Mouse (Mus musculus): ENCODE measurements around the gene Mab21l2. TPM values are rescaled to one million over a fixed set of nuclear protein-coding genes. Genes with fewer than 3 reads are reported as not detected.

Gene Mab21l2
- 193 and 198 TPM in 2 replicates for polyA plus RNA-seq (2016; fragmentation: Nextera tagmentation; extraction: Ambion mirVana)

- peak; percentile 93 for ATAC-seq (ENCODE audit: insufficient number of reproducible peaks, insufficient read depth, low FRiP score, low TSS enrichment)
- Histone ChIP-seq H3K4me2 (replicated peaks) (peak within 1 kb of the TSS; percentile 68), H3K9ac (peak within 1 kb of the TSS; percentile 75), H3K4me1 (peaks cover 10% of the 10 kb centered on the region), H3K27me3 (no peaks in the 10 kb centered on the region), H3K4me3 (peak within 1 kb of the TSS; percentile 51), H3K27ac (peak within 1 kb of the TSS; percentile 96), H3K36me3 (no peaks in the 10 kb centered on the region), H3K9me3 (no peaks in the 10 kb centered on the region)
- under 1% methylated on average over 25 of the region's 25 CpGs for WGBS
Measured at GRCm38 (mm10) chr3:86548091-86549015, at the start of gene Mab21l2. Gene Mab21l2, minus strand, starts transcription at chr3:86548629.

DNA sequence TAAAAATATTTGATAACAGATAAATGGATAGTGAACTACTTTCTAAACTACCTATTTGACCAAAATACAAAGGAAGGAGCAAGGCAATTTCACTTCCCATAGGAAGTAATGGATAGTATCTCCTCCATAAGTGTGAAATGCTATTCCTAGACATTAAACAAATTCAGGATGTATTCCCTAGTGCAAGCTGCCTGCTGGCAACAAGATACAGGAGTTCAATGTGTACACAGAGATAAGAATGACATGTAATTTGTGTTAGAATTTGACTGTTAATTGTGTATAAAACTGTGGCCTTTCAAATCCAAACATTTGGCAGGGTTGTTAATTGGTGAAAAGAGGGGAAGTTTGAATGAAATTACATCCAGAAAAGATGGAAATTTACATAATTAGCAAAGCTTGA is 26.9 kb upstream of the Mab21l2 start:
- no peak overlapping the region for H3K9ac ChIP-seq
- ATAC-seq (ENCODE audit: insufficient number of reproducible peaks, insufficient read depth, low FRiP score, low TSS enrichment), result no peak
- H3K4me1 ChIP-seq, result no peaks in the 10 kb centered on the region
- H3K27ac ChIP-seq, result no peak overlapping the region
- H3K4me2 ChIP-seq (replicated peaks), result no peak overlapping the region
- no peaks in the 10 kb centered on the region for H3K27me3 ChIP-seq
- H3K36me3 ChIP-seq, result no peaks in the 10 kb centered on the region; the same call in 1 of the 2 replicates
- no peak overlapping the region for H3K4me3 ChIP-seq
- no peaks in the 10 kb centered on the region for H3K9me3 ChIP-seq

- Histone ChIP-seq H3K27ac (no peak overlapping the region), H3K9me3 (no peaks in the 10 kb centered on the region), H3K4me2 (replicated peaks) (no peak overlapping the region), H3K4me1 (no peaks in the 10 kb centered on the region), H3K4me3 (no peak overlapping the region), H3K27me3 (no peaks in the 10 kb centered on the region), H3K36me3 (no peaks in the 10 kb centered on the region), H3K9ac (no peak overlapping the region)
- WGBS, result 42% methylated on average over 3 of the region's 3 CpGs
- ATAC-seq (ENCODE audit: insufficient number of reproducible peaks, insufficient read depth, low FRiP score, low TSS enrichment), result no peak
Measured at GRCm38 (mm10) chr3:86572519-86573244, 24.3 kb upstream of the Mab21l2 start.

DNA sequence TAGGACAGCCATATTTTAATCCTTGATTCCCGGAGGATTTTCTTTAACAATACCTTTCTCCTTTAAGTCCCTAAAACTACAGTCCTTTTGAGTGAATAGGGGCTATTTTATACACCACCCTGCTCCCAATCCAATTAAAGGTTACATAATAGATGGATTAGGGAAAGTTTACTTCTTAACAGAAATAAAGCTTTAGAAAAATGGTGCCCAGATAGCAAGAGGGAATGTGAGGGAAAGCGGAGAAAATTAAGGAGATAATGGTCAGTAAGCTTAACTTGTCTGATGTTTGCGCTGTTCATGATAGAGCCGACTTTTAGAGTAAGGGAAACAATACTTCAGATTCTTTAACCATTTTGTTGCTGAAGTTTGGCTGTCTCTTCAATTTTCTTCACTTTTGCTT is 23.1 kb upstream of the Mab21l2 start:
- Histone ChIP-seq H3K4me2 (replicated peaks) (no peak overlapping the region), H3K9ac (no peak overlapping the region), H3K27me3 (no peaks in the 10 kb centered on the region), H3K9me3 (no peaks in the 10 kb centered on the region), H3K4me1 (no peaks in the 10 kb centered on the region), H3K36me3 (no peaks in the 10 kb centered on the region), H3K4me3 (no peak overlapping the region), H3K27ac (no peak overlapping the region)
- WGBS, result 31% methylated on average over 4 of the region's 4 CpGs
- no peak for ATAC-seq (ENCODE audit: insufficient number of reproducible peaks, insufficient read depth, low FRiP score, low TSS enrichment)

GRCm38 (mm10) chr3:86567312-86567711 is 18.9 kb upstream of the Mab21l2 start:
- H3K9ac ChIP-seq, result no peak overlapping the region
- no peak for ATAC-seq (ENCODE audit: insufficient number of reproducible peaks, insufficient read depth, low FRiP score, low TSS enrichment)
- no peak overlapping the region for H3K4me3 ChIP-seq
- H3K27ac ChIP-seq, result no peak overlapping the region
- no peaks in the 10 kb centered on the region for H3K36me3 ChIP-seq
- no peaks in the 10 kb centered on the region for H3K27me3 ChIP-seq
- H3K9me3 ChIP-seq, result no peaks in the 10 kb centered on the region
- 74% methylated on average over 4 of the region's 4 CpGs for WGBS
- H3K4me1 ChIP-seq, result no peaks in the 10 kb centered on the region
- H3K4me2 ChIP-seq (replicated peaks), result no peak overlapping the region

DNA sequence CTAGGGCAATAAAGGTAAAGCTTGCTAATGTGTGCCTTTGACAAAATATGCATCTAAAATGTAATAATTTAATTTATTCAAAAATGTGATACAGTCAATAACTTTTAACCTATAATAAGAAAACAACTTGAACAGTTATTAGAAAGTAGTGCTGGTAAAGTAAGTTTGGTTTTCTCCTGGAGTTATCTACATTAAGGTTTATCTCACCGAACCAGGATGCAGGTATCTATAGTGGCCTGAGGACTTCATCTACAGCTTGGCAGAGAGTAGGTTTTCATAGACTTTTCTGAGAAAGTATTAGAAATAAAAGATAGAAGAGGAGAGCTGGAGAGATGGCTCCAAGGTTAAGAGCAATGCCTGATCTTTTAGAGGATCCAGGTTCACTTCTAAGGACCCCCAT is 13.0 kb upstream of the Mab21l2 start:
- ATAC-seq (ENCODE audit: insufficient number of reproducible peaks, insufficient read depth, low FRiP score, low TSS enrichment), result no peak
- Histone ChIP-seq H3K4me1 (no peaks in the 10 kb centered on the region; the same call in 1 of the 2 replicates), H3K9me3 (no peaks in the 10 kb centered on the region), H3K27me3 (no peaks in the 10 kb centered on the region), H3K27ac (no peak overlapping the region), H3K4me3 (no peak overlapping the region), H3K9ac (no peak overlapping the region), H3K36me3 (no peaks in the 10 kb centered on the region), H3K4me2 (replicated peaks) (no peak overlapping the region)
- WGBS, result 92% methylated on average over 1 of the region's 1 CpGs

- Histone ChIP-seq H3K27ac (no peak overlapping the region), H3K4me3 (no peak overlapping the region), H3K4me1 (no peaks in the 10 kb centered on the region; the same call in 1 of the 2 replicates), H3K36me3 (no peaks in the 10 kb centered on the region), H3K27me3 (no peaks in the 10 kb centered on the region), H3K9ac (no peak overlapping the region), H3K4me2 (replicated peaks) (no peak overlapping the region), H3K9me3 (no peaks in the 10 kb centered on the region)
- no peak for ATAC-seq (ENCODE audit: insufficient number of reproducible peaks, insufficient read depth, low FRiP score, low TSS enrichment)
- WGBS, result 97% methylated on average over 1 of the region's 1 CpGs
Measured at GRCm38 (mm10) chr3:86561023-86561344, 12.6 kb upstream of the Mab21l2 start.

DNA sequence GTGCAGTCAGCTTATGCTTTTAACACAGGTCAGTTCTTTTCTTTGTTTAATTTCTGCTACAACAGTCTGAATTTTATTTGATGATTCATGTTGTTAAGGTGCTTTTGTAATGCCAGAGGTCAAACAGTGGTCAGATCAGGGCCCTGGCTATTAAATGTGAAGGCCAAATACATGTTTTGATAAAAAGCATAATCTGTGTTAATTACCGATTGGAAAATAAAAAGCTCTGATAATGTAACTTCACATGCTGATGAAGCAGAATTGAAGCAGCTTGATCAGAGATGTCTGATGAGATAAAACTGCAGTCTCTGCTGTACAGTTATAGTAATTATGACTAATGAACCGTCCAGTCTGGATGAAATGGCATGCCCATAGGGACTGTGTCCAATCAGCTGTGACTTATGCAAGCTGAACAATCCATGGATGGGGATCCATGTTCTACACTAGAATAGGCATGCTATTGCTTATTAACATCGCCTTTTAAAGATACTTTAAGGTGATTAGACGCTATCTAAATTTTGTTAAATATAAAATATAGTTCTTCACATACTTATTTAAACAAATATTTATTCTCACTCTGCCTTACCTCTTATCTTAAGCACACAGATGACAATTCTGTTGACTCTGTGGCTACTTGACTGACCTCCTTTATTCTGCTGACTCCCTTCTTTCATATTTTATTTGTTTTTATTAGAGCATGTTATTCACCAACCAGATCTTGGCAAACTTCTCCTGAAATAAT is 12.0 kb upstream of the Mab21l2 start:
- Histone ChIP-seq H3K4me3 (no peak overlapping the region), H3K9ac (no peak overlapping the region), H3K27ac (no peak overlapping the region), H3K9me3 (no peaks in the 10 kb centered on the region), H3K4me2 (replicated peaks) (no peak overlapping the region), H3K36me3 (no peaks in the 10 kb centered on the region), H3K4me1 (no peaks in the 10 kb centered on the region; the same call in 1 of the 2 replicates), H3K27me3 (no peaks in the 10 kb centered on the region)
- 65% methylated on average over 4 of the region's 4 CpGs for WGBS
- no peak for ATAC-seq (ENCODE audit: insufficient number of reproducible peaks, insufficient read depth, low FRiP score, low TSS enrichment)

- H3K27me3 ChIP-seq, result no peaks in the 10 kb centered on the region
- H3K4me1 ChIP-seq, result no peaks in the 10 kb centered on the region; the same call in 1 of the 2 replicates
- no peak overlapping the region for H3K27ac ChIP-seq
- H3K9ac ChIP-seq, result no peak overlapping the region
- H3K4me2 ChIP-seq (replicated peaks), result no peak overlapping the region
- no peak overlapping the region for H3K4me3 ChIP-seq
- WGBS, result 71% methylated on average over 4 of the region's 4 CpGs
- no peaks in the 10 kb centered on the region for H3K9me3 ChIP-seq
- ATAC-seq (ENCODE audit: insufficient number of reproducible peaks, insufficient read depth, low FRiP score, low TSS enrichment), result no peak
- H3K36me3 ChIP-seq, result no peaks in the 10 kb centered on the region
Measured at GRCm38 (mm10) chr3:86559635-86560034, 11.2 kb upstream of the Mab21l2 start.

- H3K27me3 ChIP-seq, result no peaks in the 10 kb centered on the region
- 40% methylated on average over 1 of the region's 1 CpGs for WGBS
- no peak overlapping the region for H3K4me2 ChIP-seq (replicated peaks)
- H3K27ac ChIP-seq, result no peak overlapping the region
- no peak for ATAC-seq (ENCODE audit: insufficient number of reproducible peaks, insufficient read depth, low FRiP score, low TSS enrichment)
- no peaks in the 10 kb centered on the region for H3K9me3 ChIP-seq
- no peak overlapping the region for H3K9ac ChIP-seq
- no peaks in the 10 kb centered on the region for H3K36me3 ChIP-seq
- H3K4me3 ChIP-seq, result no peak overlapping the region
- no peaks in the 10 kb centered on the region; the same call in 1 of the 2 replicates for H3K4me1 ChIP-seq
Measured at GRCm38 (mm10) chr3:86558976-86559375, 10.5 kb upstream of the Mab21l2 start.

GRCm38 (mm10) chr3:86552170-86552569 is 3.7 kb upstream of the Mab21l2 start:
- no peaks in the 10 kb centered on the region for H3K9me3 ChIP-seq
- peak overlapping the region; percentile 82 for H3K27ac ChIP-seq
- 11% methylated on average over 5 of the region's 5 CpGs for WGBS
- H3K4me3 ChIP-seq, result 0 out of 2 replicates have a peak overlapping the region, but pooled peaks have one; percentile 16
- ATAC-seq (ENCODE audit: insufficient number of reproducible peaks, insufficient read depth, low FRiP score, low TSS enrichment), result no peak
- no peaks in the 10 kb centered on the region for H3K36me3 ChIP-seq
- peak overlapping the region; percentile 68 for H3K4me2 ChIP-seq (replicated peaks)
- peaks cover 6% of the 10 kb centered on the region for H3K4me1 ChIP-seq
- H3K9ac ChIP-seq, result 0 out of 2 replicates have a peak overlapping the region, but pooled peaks have one; percentile 38
- H3K27me3 ChIP-seq, result no peaks in the 10 kb centered on the region

Measured in embryonic facial prominence, embryonic 12.5 days (tissue).